Mouse (Mus musculus) lung, adult 10 weeks (tissue): Measurements from ENCODE around the gene Scarf2. TPM values are rescaled to one million over a fixed set of nuclear protein-coding genes. Genes with fewer than 3 reads are reported as not detected.

ENCODE experiments used
- polyA plus RNA-seq: library from polyadenylated mRNA; stranded (reverse); fragments of 350-450 nt; fragmentation: Illumina TruSeq; extraction: RNeasy Lipid Tissue Mini Kit (QIAGEN cat#74804); gene quantifications from one replicate; pipeline ENCODE4 v1.2.3, GENCODE M21; 2014; ENCODE audit warnings: low read depth, low replicate concordance; ENCODE audit not compliant: insufficient read depth

Gene Scarf2
- polyA plus RNA-seq: 31.5 TPM

DNA sequence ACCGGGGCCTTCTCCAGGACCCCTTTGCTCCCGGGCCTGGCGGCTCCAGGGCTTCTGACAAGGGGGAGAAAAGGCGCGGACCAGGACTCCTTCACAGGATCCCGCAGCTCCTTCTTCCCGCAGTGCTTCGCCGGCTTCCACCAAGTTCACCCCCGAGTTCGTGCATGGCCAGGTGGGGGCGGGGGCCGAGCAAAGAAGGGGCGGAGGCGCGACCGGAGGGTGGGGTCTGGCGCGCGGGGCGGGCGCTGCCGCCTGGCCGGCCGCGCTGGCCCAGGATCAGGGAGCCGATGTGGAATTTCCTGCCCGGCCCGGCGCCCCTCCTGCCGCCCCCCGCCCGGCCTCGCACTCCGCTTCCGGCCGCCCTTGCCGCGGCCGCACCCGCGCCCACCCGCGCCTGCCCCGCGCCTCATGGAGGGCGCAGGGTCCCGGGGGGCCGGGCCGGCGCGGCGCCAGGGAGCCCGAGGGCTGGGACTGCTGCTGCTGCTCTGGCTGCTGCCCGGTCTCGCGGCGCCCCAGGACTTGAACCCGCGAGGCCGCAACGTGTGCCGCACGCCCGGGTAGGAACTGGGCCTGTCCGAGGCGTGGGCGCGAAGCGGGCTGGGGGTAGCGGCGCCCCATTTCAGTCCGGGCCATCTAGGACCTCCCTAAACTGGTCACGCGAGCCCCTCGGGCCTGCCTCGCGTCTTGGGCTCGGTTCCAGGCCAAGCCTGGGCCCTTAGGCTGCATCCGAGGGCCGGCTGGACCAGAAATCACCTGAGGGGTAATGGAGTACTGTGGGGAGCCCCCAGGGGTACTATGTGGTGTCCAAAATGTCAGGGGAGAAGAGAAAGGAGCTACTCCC, at the start of gene Scarf2:
Gene Scarf2 (plus strand): TSS at position 312 of the 841 bp plus-strand sequence.

GRCm38 (mm10) chr16:17759344-17759773, 37.7 kb upstream of the Scarf2 start, which contains the start of gene Klhl22:
Gene Klhl22, plus strand, starts transcription at chr16:17759618.

DNA sequence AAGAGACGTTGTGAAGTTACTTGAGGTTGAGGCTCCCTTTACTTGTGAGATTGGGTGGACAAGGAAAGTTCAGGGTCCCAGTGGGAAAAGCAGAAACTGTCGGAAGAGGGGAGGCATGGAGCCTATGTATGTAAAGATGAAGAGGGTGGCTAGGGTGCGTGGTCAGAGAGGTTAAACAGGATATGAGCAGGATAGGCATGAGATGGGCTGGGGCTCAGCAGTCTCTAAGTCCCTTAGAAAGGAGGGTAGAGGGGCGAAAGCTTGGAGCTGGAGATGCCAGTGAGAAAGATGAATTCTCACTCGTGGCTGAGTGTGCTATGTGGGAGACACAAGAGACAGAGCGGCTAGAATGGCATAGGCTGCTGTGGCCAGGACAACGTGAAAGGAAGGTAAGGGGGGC, 35.7 kb downstream of the Scarf2 start, which contains the start of gene B830017H08Rik:
Gene B830017H08Rik (plus strand): TSS at position 301 of the 400 bp plus-strand sequence.

GRCm38 (mm10) chr16:17838051-17838450, 41.0 kb downstream of the Scarf2 start, which contains the start of gene Car15:
Gene Car15, minus strand, starts transcription at chr16:17838364.

Other genes with a start within 250 kb of the Scarf2 start
- 5.4 TPM for gene Lrrc74b, start 236.0 kb upstream of the Scarf2 start, polyA plus RNA-seq
- 5.4 TPM for gene P2rx6, start 235.4 kb upstream of the Scarf2 start, polyA plus RNA-seq
- 10.1 TPM for gene Slc7a4, start 214.1 kb upstream of the Scarf2 start, polyA plus RNA-seq
- 7.3 TPM for gene Smpd4, start 177.9 kb upstream of the Scarf2 start, polyA plus RNA-seq
- gene Ccdc74a, start 150.8 kb upstream of the Scarf2 start, polyA plus RNA-seq: 5.2 TPM
- gene Med15, start 64.4 kb upstream of the Scarf2 start, polyA plus RNA-seq: 16.6 TPM
- 18.9 TPM for gene Klhl22, start 37.7 kb upstream of the Scarf2 start, polyA plus RNA-seq
- gene B830017H08Rik, start 35.8 kb downstream of the Scarf2 start, polyA plus RNA-seq: not detected
- 3.9 TPM for gene Car15, start 41.1 kb downstream of the Scarf2 start, polyA plus RNA-seq
- 0.10 TPM for gene Gm20518, start 94.4 kb downstream of the Scarf2 start, polyA plus RNA-seq
- 0.06 TPM for gene Tssk1, start 96.9 kb downstream of the Scarf2 start, polyA plus RNA-seq
- gene Dgcr2, start 101.3 kb downstream of the Scarf2 start, polyA plus RNA-seq: 26.6 TPM
- not detected for gene Tssk2, start 101.4 kb downstream of the Scarf2 start, polyA plus RNA-seq
- 10.9 TPM for gene Ess2, start 114.1 kb downstream of the Scarf2 start, polyA plus RNA-seq
- gene Gsc2, start 117.8 kb downstream of the Scarf2 start, polyA plus RNA-seq: not detected
- gene Slc25a1, start 130.9 kb downstream of the Scarf2 start, polyA plus RNA-seq: 56.6 TPM
- gene Vpreb2, start 183.1 kb downstream of the Scarf2 start, polyA plus RNA-seq: not detected